Mouse (Mus musculus) liver, embryonic 16.5 days (tissue): ENCODE results near the gene Oit3. TPM values are rescaled to one million over a fixed set of nuclear protein-coding genes. Genes with fewer than 3 reads are reported as not detected.

ENCODE experiments used
- ATAC-seq: fragments of 200-750 bp; cut with Nextera tagmentation; 2 replicates; pipeline ENCODE4 v1.8.0; 2017; ENCODE audit warnings: low read depth, mild to moderate bottlenecking, moderate number of reproducible peaks, moderate library complexity
- H3K27ac ChIP-seq: fragments of 300-500 bp; sonication (generic); 2 replicates; pipeline ENCODE4 v1.5.1; 2014; ENCODE audit warnings: mild to moderate bottlenecking, low read length
- H3K27me3 ChIP-seq: fragments of 300-500 bp; sonication (generic); 2 replicates; pipeline ENCODE4 v1.6.1; 2014; ENCODE audit warnings: low read depth, low read length, mixed read lengths; ENCODE audit not compliant: control insufficient read depth, insufficient read depth
- H3K36me3 ChIP-seq: fragments of 300-500 bp; sonication (generic); 2 replicates; pipeline ENCODE4 v1.6.1; 2014; ENCODE audit warnings: mild to moderate bottlenecking; ENCODE audit not compliant: control insufficient read depth, insufficient read depth
- H3K4me1 ChIP-seq: fragments of 300-500 bp; sonication (generic); 2 replicates; pipeline ENCODE4 v1.6.1; 2014; ENCODE audit warnings: low read depth, low read length, mixed read lengths; ENCODE audit not compliant: control insufficient read depth
- H3K4me2 ChIP-seq: fragments of 300-500 bp; sonication (generic); 2 replicates; pipeline ENCODE4 v1.6.1; 2014; ENCODE audit warnings: low read depth, low read length, mixed read lengths
- H3K4me3 ChIP-seq: fragments of 300-500 bp; sonication (generic); 2 replicates; pipeline ENCODE4 v1.5.1; 2014; ENCODE audit warnings: low read depth, mild to moderate bottlenecking, low read length
- H3K9ac ChIP-seq: fragments of 300-500 bp; sonication (generic); 2 replicates; pipeline ENCODE4 v1.6.1; 2014; ENCODE audit warnings: low read depth, low read length
- H3K9me3 ChIP-seq: fragments of 300-500 bp; sonication (generic); replicated peaks from 2 replicates; pipeline ENCODE4 v1.6.1; 2016; ENCODE audit warnings: low read length; ENCODE audit not compliant: control insufficient read depth
- WGBS: fragments of 180-500 bp; shearing (Covaris S2); extraction: QIAGEN DNeasy Blood & Tissue Kit; methylation state at CpG from one replicate; pipeline ENCODE4 v1.1.7; 2014; ENCODE audit not compliant: insufficient replicate concordance; 5-methylcytosine and 5-hydroxymethylcytosine counted together
- polyA plus RNA-seq: library from polyadenylated mRNA; unstranded; fragments of >200 nt; fragmentation: Nextera tagmentation; extraction: Ambion mirVana; gene quantifications from 2 replicates; pipeline ENCODE4 v1.2.1, GENCODE M21; 2015

Oit3 gene
- 21.0 and 21.8 TPM in 2 replicates for polyA plus RNA-seq

- Histone ChIP-seq H3K4me3 (no peak within 1 kb of the TSS), H3K36me3 (no peaks in the 10 kb centered on the region), H3K9me3 (no peaks in the 10 kb centered on the region), H3K27me3 (no peaks in the 10 kb centered on the region), H3K4me1 (no peaks in the 10 kb centered on the region; the same call in none of the 2 replicates), H3K4me2 (no peak within 1 kb of the TSS), H3K27ac (no peak within 1 kb of the TSS), H3K9ac (no peak within 1 kb of the TSS)
- WGBS: 57% methylated on average over 11 of the region's 11 CpGs
- peak; percentile 64 for ATAC-seq
Observed at GRCm38 (mm10) chr10:59441735-59442134, at the start of gene Oit3. Gene Oit3, minus strand, starts transcription at chr10:59441778.

- Histone ChIP-seq H3K27me3 (no peaks in the 10 kb centered on the region), H3K9ac (no peak overlapping the region)
Observed at GRCm38 (mm10) chr10:59490920-59491319, 49.3 kb upstream of the Oit3 start.

GRCm38 (mm10) chr10:59489411-59489810 lies 47.8 kb upstream of the Oit3 start:
- H3K4me1 ChIP-seq: no peaks in the 10 kb centered on the region
- no peak overlapping the region for H3K27ac ChIP-seq
- H3K27me3 ChIP-seq: no peaks in the 10 kb centered on the region
- no peaks in the 10 kb centered on the region for H3K9me3 ChIP-seq
- H3K4me2 ChIP-seq: no peak overlapping the region
- ATAC-seq: no peak
- WGBS: 78% methylated on average over 1 of the region's 1 CpGs
- no peak overlapping the region for H3K4me3 ChIP-seq
- no peak overlapping the region for H3K9ac ChIP-seq
- H3K36me3 ChIP-seq: no peaks in the 10 kb centered on the region

More at GRCm38 (mm10) chr10:59490920-59491319, 49.3 kb upstream of the Oit3 start:
- H3K4me2 ChIP-seq: no peak overlapping the region
- ATAC-seq: no peak
- H3K9me3 ChIP-seq: no peaks in the 10 kb centered on the region
- WGBS: 79% methylated on average over 8 of the region's 8 CpGs
- H3K36me3 ChIP-seq: no peaks in the 10 kb centered on the region
- no peak overlapping the region for H3K4me3 ChIP-seq
- no peak overlapping the region for H3K27ac ChIP-seq
- H3K4me1 ChIP-seq: no peaks in the 10 kb centered on the region

- no peak for ATAC-seq
- WGBS: 70% methylated on average over 2 of the region's 2 CpGs
- no peaks in the 10 kb centered on the region for H3K9me3 ChIP-seq
- H3K4me2 ChIP-seq: no peak overlapping the region
- H3K9ac ChIP-seq: no peak overlapping the region
- H3K27me3 ChIP-seq: no peaks in the 10 kb centered on the region
- H3K4me1 ChIP-seq: no peaks in the 10 kb centered on the region
- H3K27ac ChIP-seq: no peak overlapping the region
- H3K4me3 ChIP-seq: no peak overlapping the region
- no peaks in the 10 kb centered on the region for H3K36me3 ChIP-seq
Observed at GRCm38 (mm10) chr10:59487351-59487750, 45.8 kb upstream of the Oit3 start.

- ATAC-seq: no peak
- WGBS: 78% methylated on average over 6 of the region's 6 CpGs
Observed at GRCm38 (mm10) chr10:59484318-59484717, 42.7 kb upstream of the Oit3 start.

GRCm38 (mm10) chr10:59481381-59481780 lies 39.8 kb upstream of the Oit3 start:
- Histone ChIP-seq H3K9ac (no peak overlapping the region), H3K27me3 (no peaks in the 10 kb centered on the region), H3K4me3 (no peak overlapping the region), H3K4me2 (no peak overlapping the region), H3K27ac (no peak overlapping the region), H3K9me3 (0 out of 2 replicates have a peak, but pooled peaks cover 2% of the 10 kb centered on the region), H3K36me3 (no peaks in the 10 kb centered on the region), H3K4me1 (no peaks in the 10 kb centered on the region)
- no peak for ATAC-seq
- 73% methylated on average over 5 of the region's 5 CpGs for WGBS

More at GRCm38 (mm10) chr10:59484318-59484717, 42.7 kb upstream of the Oit3 start:
- H3K4me1 ChIP-seq: no peaks in the 10 kb centered on the region
- H3K9ac ChIP-seq: no peak overlapping the region
- H3K4me2 ChIP-seq: no peak overlapping the region
- no peak overlapping the region for H3K4me3 ChIP-seq
- no peaks in the 10 kb centered on the region for H3K27me3 ChIP-seq
- no peak overlapping the region for H3K27ac ChIP-seq
- H3K9me3 ChIP-seq: no peaks in the 10 kb centered on the region
- no peaks in the 10 kb centered on the region for H3K36me3 ChIP-seq

- H3K27me3 ChIP-seq: no peaks in the 10 kb centered on the region
- H3K27ac ChIP-seq: no peak overlapping the region
Observed at GRCm38 (mm10) chr10:59470451-59470850, 28.9 kb upstream of the Oit3 start.

GRCm38 (mm10) chr10:59467297-59467696 lies 25.7 kb upstream of the Oit3 start:
- Histone ChIP-seq H3K4me1 (no peaks in the 10 kb centered on the region), H3K36me3 (no peaks in the 10 kb centered on the region), H3K27ac (no peak overlapping the region), H3K9me3 (no peaks in the 10 kb centered on the region), H3K27me3 (no peaks in the 10 kb centered on the region), H3K4me2 (no peak overlapping the region), H3K9ac (no peak overlapping the region), H3K4me3 (no peak overlapping the region)
- ATAC-seq: no peak
- WGBS: 78% methylated on average over 12 of the region's 12 CpGs

More at GRCm38 (mm10) chr10:59470451-59470850, 28.9 kb upstream of the Oit3 start:
- no peak overlapping the region for H3K9ac ChIP-seq
- no peaks in the 10 kb centered on the region for H3K4me1 ChIP-seq
- no peaks in the 10 kb centered on the region for H3K36me3 ChIP-seq
- H3K9me3 ChIP-seq: no peaks in the 10 kb centered on the region
- H3K4me3 ChIP-seq: no peak overlapping the region
- 60% methylated on average over 5 of the region's 5 CpGs for WGBS
- ATAC-seq: no peak
- H3K4me2 ChIP-seq: no peak overlapping the region

GRCm38 (mm10) chr10:59466626-59467025 lies 25.0 kb upstream of the Oit3 start:
- Histone ChIP-seq H3K4me1 (no peaks in the 10 kb centered on the region), H3K4me3 (no peak overlapping the region), H3K9ac (no peak overlapping the region), H3K4me2 (no peak overlapping the region), H3K27me3 (no peaks in the 10 kb centered on the region), H3K27ac (no peak overlapping the region), H3K9me3 (no peaks in the 10 kb centered on the region), H3K36me3 (no peaks in the 10 kb centered on the region)
- no peak for ATAC-seq
- WGBS: 75% methylated on average over 4 of the region's 4 CpGs
